Mouse (Mus musculus): Measurements from ENCODE around the gene Clec16a.

The Clec16a gene

DNA sequence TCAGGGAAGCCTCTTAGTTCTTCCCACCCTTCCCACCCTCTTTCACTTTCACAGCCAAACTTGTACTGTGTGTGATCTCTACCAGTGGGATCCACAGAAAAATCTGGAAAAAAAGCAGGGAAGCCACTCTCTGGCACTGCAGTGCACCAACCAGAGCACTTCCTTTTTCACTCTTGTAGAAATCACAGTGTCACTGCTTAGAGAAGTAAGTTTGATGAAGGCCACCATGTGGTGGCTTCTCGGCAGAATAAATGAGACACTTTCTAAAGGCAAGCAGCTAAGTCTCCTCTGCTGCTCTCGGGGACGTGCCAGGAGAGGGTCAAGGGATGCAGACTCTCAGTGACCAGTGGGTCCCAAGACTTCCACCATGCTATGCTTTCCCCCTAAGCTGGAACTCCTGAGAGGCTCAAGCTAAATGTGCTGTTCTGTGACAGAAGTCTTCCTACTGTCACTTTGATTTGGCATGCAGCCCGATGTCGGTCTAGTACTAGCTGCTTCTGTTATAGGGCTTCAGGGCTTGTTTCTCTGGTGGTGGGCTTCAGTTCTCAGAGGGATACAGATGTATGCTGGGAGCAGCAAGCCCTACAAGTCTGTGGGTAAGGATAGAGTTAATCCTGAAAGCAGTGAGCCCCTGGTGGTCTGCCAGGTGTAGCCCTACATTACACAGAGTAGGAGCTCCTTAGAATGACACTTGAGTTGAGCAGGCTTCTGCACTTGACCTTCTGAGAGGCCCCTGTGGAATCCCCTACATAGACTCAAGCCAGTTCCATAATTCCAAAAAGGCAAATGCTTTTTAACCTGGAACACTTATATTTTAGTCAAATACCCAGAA lies 178.9 kb downstream of the Clec16a start:
- no peak for DNase-seq (ENCODE audit: low spot score)

DNA sequence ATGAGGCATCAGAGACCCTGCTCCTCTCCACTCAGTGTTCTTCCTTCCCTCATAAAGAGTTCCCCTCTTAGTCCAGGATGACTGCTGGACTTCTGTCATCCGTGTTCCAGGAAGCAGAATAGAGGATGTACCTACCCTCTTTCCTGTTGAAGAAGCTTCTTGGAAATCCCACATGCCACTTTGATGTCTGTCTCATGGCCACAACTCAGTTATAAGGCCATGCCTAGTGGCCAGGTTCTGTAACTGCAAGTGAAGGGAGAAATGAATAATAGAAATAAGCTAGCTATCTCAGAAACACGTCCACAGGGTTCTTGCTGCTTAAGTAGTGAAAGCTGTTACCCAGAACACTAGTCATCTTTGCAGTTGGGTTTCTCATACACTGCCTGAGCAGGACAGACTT lies 180.0 kb downstream of the Clec16a start:
- DNase-seq (ENCODE audit: low spot score), result no peak

DNA sequence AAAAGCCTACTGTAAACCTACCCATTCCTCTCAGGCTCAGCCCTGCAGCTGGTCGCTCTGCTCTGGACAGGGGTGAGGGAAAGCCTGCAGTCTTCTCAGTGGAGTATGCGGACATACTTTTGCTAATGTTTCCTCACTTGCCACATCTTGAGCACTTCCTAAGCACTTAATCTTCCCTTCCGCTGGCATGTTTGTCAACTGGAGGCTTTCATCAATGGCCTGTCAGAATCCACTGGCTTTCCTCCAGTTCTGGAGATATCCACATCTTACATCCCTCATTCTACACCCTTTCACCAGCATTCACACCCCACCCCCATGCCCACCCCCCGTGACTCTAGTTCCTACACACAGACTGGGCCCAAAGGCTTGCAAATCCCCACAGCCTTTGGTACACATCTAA lies 182.5 kb downstream of the Clec16a start:
- DNase-seq (ENCODE audit: low spot score), result no peak

- DNase-seq (ENCODE audit: low spot score), result no peak
Observed at GRCm38 (mm10) chr16:10728886-10729285, 183.7 kb downstream of the Clec16a start.

- DNase-seq (ENCODE audit: low spot score), result no peak
Observed at GRCm38 (mm10) chr16:10730941-10731340, 185.8 kb downstream of the Clec16a start.

GRCm38 (mm10) chr16:10731785-10732184 lies 186.6 kb downstream of the Clec16a start:
- no peak for DNase-seq (ENCODE audit: low spot score)

- DNase-seq (ENCODE audit: low spot score), result no peak
Observed at GRCm38 (mm10) chr16:10732421-10732820, 187.3 kb downstream of the Clec16a start.

DNA sequence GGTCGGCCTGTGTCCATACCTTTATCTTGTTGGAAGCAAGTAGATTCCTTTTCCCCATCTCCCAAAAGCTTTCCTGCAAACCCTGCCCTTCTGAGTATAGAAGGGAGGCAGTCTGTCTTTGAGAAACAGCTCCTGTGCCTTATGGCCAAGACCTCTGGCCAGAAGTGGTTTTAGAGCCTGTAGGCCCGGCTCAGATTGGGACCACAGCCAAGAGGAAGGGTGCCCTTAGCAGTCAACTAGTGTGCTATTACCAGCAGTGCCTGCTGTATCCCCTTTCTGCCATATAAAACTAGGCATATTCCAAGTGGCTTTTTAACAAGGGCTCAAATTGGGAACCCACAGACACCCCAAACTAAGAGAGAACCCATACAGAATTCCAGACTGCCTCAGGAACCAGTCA lies 190.6 kb downstream of the Clec16a start:
- DNase-seq (ENCODE audit: low spot score), result no peak

DNA sequence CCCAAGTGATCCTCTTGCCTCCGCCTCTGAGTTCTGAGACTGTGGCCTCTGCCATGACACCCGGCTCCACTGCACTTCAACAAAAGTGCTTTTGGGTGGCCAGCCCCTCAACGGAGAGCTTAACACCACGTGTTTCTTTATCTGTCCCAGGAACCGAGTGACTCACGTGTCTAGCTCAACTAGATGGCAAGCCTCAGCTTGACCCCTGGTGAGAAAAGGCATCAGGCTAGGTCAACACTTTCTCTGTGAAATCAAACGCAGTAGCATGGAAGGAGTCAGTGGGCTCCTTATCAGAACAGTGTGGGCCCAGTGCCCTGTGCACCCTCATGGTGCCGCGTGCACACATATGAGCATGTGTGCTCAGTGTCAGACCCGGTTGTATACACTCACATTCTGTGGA lies 191.2 kb downstream of the Clec16a start:
- no peak for DNase-seq (ENCODE audit: low spot score)

DNA sequence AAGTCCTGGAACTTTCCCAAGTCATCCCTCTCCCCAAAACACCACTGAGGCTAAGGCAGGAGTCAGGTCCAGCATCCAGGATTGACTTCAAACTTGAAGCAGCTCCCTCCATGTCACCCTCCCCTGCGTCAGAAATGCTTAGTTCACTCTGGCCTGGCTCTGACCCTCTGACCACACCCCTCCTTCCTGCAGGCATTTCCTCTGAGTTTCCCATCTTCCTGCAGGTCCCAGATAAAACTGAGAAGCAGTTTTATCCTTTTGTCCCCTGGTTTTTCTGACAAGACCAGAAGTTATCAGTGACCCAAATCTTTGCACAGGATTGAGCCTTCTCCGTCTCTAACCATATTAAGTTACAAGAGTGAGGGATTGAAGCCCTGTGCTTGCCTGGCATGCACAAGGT lies 192.4 kb downstream of the Clec16a start:
- DNase-seq (ENCODE audit: low spot score), result no peak

- no peak for DNase-seq (ENCODE audit: low spot score)
Observed at GRCm38 (mm10) chr16:10738866-10739265, 193.7 kb downstream of the Clec16a start.

DNA sequence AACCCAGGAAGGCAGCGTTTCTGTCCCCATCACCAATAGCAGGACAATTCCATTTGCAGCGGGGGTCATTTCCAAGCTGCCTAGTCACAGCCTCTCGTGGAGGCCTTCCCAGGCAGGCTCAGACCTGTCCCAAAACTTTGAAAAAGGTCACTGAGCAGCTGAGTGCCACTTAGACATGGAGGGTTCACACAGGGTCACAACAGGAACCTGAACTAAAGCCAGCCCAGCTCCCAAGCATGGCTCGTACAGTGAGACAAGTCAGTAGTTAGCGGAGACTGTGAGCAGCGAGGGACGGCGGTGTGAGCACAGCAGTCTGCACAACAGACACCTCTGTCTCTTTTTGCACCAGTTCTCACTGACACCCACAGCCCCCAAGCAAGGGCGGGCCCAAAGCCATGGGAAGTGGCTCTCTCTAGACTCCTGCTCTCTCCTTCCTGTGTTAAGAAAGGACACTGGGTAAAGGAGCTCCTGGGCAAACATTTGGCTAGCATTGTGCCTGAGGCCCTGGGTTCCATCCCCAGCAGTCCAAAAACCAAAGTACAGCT lies 194.8 kb downstream of the Clec16a start:
- no peak for DNase-seq (ENCODE audit: low spot score)

GRCm38 (mm10) chr16:10741082-10741481 lies 195.9 kb downstream of the Clec16a start:
- no peak for DNase-seq (ENCODE audit: low spot score)

- no peak for DNase-seq (ENCODE audit: low spot score)
Observed at GRCm38 (mm10) chr16:10749226-10749625, 204.1 kb downstream of the Clec16a start.

DNA sequence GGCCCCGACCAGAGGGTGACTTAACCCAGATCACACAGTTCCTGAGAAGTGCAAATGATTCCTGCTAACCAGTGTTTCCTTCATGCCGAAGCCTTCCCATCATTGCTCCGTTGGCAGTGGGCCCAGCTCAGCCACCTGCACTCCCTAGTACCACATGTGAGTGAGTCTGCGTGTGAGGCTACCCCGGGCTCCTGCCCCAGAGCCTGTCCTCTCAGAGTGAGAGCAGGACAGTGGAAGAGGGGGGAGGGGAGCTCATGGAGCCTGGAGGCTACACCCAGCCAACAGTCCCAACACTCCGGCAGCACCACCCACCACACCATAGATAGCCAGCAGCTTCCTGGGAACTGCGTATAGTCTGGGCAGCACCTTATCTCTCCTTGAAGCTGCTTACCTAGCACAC lies 204.7 kb downstream of the Clec16a start:
- DNase-seq (ENCODE audit: low spot score), result no peak

GRCm38 (mm10) chr16:10754521-10755296 lies 209.6 kb downstream of the Clec16a start:
- no peak for DNase-seq (ENCODE audit: low spot score)

DNA sequence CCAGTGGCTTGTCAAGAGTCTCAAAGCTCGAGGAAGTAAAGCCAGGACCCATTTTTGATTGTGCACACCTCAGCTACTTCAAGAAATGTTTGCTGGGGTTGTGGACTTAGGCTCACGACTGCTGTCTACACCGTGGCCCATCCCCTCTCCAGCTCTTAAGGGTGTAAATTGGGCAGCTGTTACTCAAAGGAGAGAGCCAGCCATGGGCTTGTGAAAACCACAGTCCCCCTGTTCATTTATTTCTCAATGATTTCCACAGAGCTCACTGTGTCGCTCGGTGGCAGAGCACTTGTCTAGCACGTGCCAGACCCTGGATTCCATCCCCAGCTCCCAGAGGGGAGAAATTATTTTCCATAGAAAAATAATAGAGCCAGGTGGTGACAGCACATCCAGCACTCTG lies 211.0 kb downstream of the Clec16a start:
- no peak for DNase-seq (ENCODE audit: low spot score)

GRCm38 (mm10) chr16:10761182-10761581 lies 216.0 kb downstream of the Clec16a start:
- no peak for DNase-seq (ENCODE audit: low spot score)

DNA sequence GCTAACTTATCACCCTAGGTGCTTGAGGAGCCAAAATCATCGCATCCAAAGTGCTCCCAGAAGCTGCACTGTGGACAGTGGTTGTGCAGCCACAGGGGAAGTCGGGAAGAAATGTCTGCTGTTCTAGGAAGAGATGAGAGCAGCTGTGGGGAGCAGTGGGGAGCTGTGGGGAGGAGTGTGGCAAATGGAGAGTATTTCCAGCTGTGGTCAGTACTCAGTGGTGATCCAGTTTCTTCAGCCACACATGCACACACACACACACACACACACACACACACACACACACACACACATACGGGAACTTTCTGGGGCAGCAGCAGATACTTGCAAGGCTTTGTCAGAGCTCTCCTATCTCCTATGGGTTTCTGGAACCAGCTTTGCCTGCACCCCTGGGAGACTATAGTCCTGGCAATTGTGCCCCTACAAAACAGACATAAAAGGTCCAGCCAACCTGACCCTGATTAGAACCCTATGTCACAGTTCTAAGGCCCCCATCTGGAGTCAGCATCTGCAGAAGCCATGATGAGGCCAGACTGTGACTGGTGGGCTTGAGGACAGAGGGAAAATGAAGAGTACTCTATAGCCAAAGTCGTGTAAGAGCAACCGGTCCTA lies 217.5 kb downstream of the Clec16a start:
- no peak for DNase-seq (ENCODE audit: low spot score)

GRCm38 (mm10) chr16:10763540-10764264 lies 218.6 kb downstream of the Clec16a start:
- no peak for DNase-seq (ENCODE audit: low spot score)

DNA sequence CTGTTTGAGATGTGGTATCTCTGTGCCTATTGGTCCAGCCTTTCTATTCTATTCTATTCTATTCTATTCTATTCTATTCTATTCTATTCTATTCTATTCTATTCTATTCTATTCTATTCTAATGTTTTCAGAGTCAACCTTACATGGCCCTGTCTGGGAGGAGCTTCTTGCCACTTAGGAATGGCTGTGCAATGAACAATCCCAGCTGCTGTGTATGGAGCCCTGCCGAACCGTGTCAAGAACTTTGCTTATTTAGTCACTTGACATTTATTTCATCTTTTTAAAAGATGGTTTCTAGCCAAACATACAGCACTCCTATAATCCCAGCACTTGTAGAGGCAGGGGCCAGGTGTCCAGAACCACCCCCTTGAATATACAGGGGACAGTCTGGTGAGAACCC lies 219.2 kb downstream of the Clec16a start:
- no peak for DNase-seq (ENCODE audit: low spot score)

DNA sequence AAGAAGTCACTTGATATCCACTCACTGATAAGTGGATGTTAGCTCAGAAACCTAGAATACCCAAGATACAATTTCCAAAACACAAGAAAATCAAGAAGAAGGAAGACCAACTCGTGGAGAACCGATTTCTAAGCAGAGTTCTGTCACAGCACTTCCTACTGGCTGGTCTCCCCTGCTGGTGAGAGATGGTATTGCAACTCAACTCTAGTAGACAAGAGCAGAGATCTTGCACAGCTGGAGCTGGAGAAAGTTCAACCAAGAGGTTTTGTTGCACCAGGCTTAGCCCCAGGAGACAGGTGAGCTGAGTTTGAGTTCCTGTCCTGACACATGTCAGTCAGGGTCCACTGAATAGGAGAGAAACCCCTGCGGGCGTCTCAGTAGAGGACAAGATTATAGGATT lies 222.0 kb downstream of the Clec16a start:
- peak; percentile 88 for DNase-seq (ENCODE audit: low spot score)
